Mouse (Mus musculus): ENCODE measurements around the gene Ublcp1.
"Not testable (repeated sequence)": the region's sequence is repeated elsewhere in the genome, so short reads cannot be mapped to it uniquely, and the experiment has no call there.

Gene Ublcp1

GRCm38 (mm10) chr11:44489117-44489516 lies 18.8 kb upstream of the Ublcp1 start:
- no peak for DNase-seq

DNA sequence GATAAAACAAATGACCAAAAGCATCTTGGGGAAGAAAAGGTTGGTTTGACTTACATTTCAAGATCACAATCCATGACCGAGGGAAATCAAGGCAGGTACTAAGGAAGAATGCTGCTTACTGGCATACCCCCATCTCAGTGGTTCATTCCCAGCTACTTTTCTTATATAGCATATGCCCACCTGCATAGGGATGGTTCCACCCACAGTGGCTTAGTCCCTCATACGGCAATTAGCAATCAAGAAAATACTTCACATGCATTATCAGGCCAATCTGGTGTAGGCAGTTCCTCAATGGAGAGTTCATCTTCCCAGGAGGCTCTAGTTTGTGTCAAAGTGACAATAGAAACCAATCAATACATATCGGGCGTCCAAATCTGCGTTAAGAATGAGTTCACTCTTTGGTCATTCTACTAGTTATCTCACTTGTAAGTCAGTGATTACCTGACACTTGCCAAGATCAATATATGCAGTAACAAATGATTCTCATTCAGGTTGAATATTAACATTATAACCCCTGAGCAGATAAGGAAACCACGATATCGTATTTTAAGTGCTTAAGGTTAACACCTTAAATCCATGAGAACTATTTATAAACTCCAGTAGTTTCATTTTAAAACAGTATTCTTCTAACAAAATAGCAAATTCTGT lies 14.9 kb upstream of the Ublcp1 start:
- DNase-seq = no peak

DNA sequence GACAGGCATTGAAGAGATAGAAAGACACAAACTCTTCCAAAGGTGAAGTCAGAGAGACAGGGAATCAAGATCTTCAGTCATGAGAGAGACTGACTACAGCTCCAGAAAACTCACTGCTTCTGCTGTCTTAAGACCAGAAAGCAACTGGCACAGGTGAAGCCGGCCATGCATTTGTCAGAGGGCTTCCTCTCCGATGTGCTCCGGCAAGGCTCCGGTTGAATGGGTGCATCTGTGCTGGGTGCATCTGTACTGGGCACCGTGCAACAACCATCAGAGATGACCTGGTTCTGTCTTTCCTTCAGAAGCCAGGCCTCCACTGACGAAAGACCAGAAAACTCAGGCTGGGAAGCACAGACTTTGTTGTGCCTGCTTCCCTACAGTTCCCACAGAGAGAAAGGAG lies 9.9 kb upstream of the Ublcp1 start:
- no peak for DNase-seq

- no peak for DNase-seq
These were observed 8.1 kb upstream of the Ublcp1 start for GRCm38 (mm10) chr11:44478382-44478781.

GRCm38 (mm10) chr11:44476445-44476844 lies 6.1 kb upstream of the Ublcp1 start:
- no peak for DNase-seq

DNA sequence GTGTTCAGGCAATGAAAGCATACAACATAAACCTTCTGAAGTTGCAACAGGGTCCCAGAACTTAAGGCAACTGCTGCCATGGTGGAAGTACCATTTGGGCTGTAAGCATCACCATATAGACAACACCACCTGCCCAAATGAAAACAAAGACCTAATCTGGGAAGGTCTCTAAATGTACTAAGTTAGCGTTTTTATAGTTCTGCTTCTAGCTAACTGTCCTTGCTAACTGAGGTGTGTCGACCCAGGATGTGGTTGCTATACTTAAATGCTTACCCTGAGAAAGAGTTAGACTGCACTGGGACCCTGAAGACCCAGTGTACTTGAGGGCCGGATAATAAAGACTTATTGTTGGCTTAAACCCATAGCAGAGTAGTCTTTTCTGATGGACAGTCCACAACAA lies 5.2 kb upstream of the Ublcp1 start:
- no peak for DNase-seq

DNA sequence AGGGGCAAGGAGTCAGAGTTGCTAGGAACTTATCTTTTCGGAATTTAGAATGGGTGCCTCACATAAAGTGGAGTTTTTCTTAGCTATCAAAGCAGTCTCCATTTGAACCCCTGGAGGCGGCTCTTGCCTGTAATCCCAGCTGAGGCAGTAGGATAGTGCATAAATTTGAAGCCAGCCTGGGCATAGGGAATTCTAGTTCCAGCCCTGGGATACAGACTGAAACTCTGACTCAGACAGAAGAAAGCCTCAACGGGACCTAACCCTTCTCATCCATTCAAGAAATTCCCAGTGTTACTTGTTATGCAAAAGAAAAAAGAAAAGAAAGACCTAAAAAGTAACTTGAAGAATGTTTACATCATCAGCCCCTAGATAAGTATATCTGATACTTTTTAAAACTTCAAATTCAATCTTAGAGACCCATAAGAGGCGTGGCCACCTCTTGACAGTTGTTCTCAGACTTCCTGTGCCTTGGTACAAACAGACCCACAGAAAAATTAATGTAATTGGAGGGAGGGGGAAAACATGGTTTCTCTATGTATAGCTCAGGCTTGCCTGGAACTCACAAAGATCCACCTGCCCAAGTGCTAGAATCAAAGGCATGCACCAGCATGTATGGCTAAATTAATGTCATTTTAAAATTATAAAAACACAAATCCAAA lies 1.2 kb upstream of the Ublcp1 start:
- DNase-seq = peak; percentile 11 to 15

DNA sequence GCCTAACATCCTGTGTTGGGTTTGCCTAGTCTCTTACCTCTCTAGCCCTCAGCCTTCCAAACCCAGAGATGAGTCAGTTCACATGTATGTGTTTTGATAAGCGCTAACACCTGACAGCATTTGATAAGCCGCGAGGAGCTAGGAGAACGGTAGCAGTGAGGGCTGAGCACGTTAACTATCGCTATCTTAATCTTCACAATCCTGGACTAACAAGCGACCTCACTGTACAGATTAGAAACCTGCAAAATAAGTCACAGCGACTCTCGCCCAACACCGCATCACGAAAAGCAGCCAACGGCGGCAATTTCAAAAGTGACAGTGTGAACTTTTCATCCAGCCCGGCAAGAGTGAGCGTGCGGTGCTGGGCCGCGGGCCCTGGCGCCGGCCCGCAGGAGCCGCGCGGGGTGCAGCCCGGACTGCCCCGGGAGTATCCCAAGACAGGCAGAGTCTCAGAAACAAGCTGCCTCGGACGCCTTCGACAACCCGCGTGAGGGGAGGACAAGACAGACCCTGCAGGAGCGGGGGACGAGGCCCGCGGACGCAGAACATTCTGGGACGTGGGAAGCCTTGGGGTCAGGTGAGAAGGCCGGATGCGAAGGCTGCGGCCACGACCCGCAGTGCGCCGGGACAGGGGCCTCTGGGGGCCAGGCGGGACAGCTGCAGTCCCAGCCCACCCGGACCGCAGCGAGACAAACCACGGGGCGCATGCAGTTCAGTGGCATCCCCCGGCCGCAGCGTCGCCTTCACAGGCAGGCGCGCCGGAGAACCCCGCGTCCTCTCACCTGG lies 459 bp downstream of the Ublcp1 start:
- peak in 1 of 2 experiments; percentile 12 for DNase-seq

GRCm38 (mm10) chr11:44468306-44468790 lies 1.9 kb downstream of the Ublcp1 start:
- DNase-seq = peak in 1 of 2 experiments; percentile 6

DNA sequence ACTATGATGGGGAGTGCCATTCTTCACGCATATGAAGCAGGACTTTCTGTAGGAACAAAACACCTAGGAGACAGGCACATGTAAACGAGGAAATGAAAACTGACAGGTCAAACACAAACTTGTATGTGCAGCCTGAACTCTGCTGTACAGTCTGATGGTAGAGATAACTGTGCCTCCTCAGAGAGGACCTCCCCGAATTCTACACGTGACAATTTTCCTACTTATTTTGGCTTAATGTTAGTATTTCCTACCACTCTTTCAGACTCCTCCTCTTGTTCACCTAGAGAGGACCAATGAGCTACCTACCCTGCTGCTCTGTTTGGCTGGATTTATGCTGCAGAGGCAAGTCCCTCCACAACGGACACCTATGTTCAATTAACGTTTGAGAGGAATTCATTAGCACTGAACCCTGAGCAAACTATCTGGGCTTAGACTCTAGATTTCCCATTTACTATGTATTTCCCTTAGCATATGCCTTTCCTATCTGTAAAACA lies 3.3 kb downstream of the Ublcp1 start:
- no peak for DNase-seq

DNA sequence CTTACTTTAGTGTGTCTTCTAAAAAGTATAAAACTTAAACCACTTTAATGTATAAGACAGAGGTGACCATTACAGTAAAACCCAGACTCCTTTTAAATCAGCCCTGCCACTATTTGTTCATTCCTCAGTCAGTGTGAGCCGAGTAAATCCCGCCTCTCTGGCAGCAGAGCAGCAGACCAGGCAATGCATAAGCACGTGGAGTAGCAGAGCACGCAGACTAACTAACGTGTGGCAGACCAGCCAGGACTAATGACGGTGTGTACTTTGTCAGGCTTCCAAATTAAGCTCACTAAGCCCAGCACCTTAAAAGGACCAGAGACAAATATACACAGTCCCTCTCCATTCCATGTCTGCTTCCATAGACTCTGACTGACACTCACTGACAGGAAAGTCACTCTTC lies 8.8 kb downstream of the Ublcp1 start:
- peak; percentile 24 to 47 for DNase-seq

DNA sequence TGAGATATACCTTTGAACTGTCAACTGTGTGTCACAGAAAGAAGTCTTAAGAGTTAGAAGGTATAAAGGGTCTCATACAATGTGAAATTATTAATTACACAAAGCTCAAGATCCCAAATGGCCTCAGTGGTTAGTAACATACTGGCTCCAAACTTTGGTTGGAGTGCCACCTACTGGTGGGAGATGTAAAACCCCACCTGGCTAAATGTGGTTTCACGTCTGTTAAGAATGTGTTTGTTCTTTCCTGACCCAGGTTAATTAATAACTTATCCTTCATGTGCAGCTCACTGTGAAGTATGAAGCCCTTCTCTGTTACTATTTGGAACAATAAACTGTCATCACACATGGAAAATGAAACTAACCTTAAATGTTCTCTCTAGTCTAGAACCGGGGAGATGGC lies 16.9 kb downstream of the Ublcp1 start:
- peak; percentile 76 to 84 for DNase-seq

- DNase-seq = not testable (repeated sequence)
These were observed 18.3 kb downstream of the Ublcp1 start for GRCm38 (mm10) chr11:44452016-44452415.

GRCm38 (mm10) chr11:44451046-44451445 lies 19.3 kb downstream of the Ublcp1 start:
- no peak for DNase-seq

- DNase-seq = no peak
These were observed 32.5 kb downstream of the Ublcp1 start for GRCm38 (mm10) chr11:44437786-44438185.

DNA sequence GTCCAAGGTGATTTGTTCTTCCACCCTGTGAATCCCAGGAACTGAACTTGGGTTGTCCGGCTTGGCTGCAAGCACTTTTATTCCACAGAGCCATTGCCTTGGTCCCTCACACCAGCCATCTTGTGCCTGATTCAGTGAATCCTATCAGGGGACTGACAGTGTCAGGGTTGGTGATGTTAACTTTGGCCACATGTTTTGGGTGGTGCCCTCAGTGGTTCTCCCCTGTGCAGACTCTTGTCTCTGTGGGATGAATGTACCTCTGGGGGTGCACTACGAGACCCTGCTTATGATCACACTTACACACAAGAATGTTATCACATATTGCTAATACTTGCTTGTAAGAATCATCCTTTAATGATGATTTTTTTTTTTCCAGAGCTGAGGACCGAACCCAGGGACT lies 40.3 kb downstream of the Ublcp1 start:
- no peak for DNase-seq

GRCm38 (mm10) chr11:44427951-44428350 lies 42.3 kb downstream of the Ublcp1 start:
- no peak for DNase-seq

- peak in 1 of 2 experiments; percentile 22 for DNase-seq
These were observed 44.7 kb downstream of the Ublcp1 start for GRCm38 (mm10) chr11:44425626-44426025.

DNA sequence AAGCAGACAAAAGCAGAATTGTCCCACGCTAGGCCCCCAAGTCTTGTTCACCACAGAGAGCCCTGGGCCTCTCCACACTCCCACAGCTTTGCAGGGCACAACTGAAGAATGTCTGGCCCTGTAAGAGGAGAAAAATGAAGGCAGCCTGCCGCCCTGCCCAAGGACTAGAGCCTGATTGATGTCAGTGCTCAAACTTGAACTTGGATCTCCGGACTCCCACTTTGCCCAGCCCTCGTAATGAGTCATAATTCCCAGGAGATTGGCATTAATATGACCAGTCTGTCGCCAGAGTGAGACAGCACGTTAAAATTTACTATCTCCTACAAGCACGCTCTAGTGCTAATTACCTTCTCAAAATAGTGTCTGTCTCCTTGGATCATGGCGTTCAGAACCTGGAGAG lies 45.3 kb downstream of the Ublcp1 start:
- DNase-seq = no peak

GRCm38 (mm10) chr11:44423955-44424354 lies 46.3 kb downstream of the Ublcp1 start:
- no peak for DNase-seq

DNA sequence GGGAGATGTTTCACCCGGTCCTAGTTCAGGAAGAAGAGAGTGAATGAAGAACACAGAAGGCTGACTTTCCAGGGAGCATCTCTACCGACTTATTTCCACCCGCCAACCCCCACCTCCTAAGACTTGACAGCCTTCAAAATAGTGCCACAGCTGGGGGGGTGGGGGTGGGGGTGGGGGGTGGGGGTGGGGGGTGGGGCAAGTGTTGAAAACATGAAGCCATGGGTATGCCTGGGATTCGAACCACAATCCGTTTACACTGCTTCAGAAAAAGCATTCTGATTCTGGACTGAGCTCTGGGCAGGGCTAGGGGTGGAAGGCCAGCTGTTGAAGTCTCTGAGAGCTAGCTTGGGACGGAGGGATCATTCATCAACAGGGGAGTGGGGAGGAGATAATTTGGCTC lies 47.0 kb downstream of the Ublcp1 start:
- no peak for DNase-seq

- DNase-seq = no peak
These were observed 47.8 kb downstream of the Ublcp1 start for GRCm38 (mm10) chr11:44422337-44423111.

- DNase-seq = no peak
These were observed 52.9 kb downstream of the Ublcp1 start for GRCm38 (mm10) chr11:44417403-44417802.
